Mouse (Mus musculus): ENCODE results near the gene Snrnp70. TPM values are rescaled to one million over a fixed set of nuclear protein-coding genes. Genes with fewer than 3 reads are reported as not detected.
"Not testable (repeated sequence)": the region's sequence is repeated elsewhere in the genome, so short reads cannot be mapped to it uniquely, and the experiment has no call there.

Gene Snrnp70
- polyA plus RNA-seq, 1 experiment from 2014 or later = 285 TPM

DNA sequence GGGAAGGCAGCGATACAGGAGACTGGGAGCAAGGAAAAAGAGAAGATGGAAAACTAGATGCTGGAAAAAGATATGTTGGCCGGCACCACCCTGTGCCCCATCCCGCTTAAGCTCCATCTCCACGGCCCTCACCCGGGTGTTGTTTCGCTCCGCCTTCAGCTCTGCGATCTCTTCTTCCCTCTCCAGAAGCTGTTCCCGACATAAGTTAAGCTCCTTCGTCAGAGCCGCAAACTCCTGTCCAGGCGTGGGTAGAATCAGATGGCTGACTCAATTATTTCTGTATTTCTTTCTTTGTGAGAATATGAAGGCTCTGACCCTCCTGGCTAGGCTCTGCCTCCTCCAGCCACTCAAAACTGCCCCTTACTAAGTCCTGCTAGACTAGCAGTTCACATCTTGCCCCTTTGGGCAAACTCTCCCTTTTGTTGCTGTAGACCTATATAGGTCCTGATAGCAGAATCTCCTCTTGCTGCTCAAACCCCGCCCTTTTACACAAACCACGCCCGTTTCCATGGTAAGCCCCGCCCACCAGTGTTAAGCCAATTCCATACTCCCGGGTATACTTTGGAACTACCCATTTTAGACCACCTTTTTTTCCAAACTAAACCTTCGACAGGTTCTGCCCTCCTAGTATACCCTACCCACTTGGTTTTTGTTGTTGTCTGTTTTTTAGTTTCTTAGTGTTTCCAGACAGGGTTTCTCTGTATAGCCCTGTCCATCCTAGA lies 35.0 kb downstream of the Snrnp70 start:
- Histone ChIP-seq H3K27ac (replicated peaks) (no peak overlapping the region), H3K4me3 (peak overlapping the region; percentile 64), H3K9me3 (no peaks in the 10 kb centered on the region), H3K4me1 (peaks cover 19% of the 10 kb centered on the region), H3K36me3 (replicated peaks) (no peaks in the 10 kb centered on the region), H3K27me3 (replicated peaks; ENCODE audit: low read depth, poor library complexity, severe bottlenecking) (peaks cover 74% of the 10 kb centered on the region)
- WGBS = 54% methylated on average over 18 of the region's 18 CpGs
- no peak for DNase-seq (ENCODE audit: low spot score)

GRCm38 (mm10) chr7:45359081-45359480 lies 36.5 kb downstream of the Snrnp70 start:
- not testable (repeated sequence) for H3K9me3 ChIP-seq; H3K27ac ChIP-seq (replicated peaks); H3K36me3 ChIP-seq (replicated peaks); H3K4me3 ChIP-seq; DNase-seq (ENCODE audit: low spot score)
- H3K27me3 ChIP-seq (replicated peaks; ENCODE audit: low read depth, poor library complexity, severe bottlenecking) = peaks cover 61% of the 10 kb centered on the region
- H3K4me1 ChIP-seq = peaks cover 17% of the 10 kb centered on the region
- WGBS = 62% methylated on average over 11 of the region's 11 CpGs

DNA sequence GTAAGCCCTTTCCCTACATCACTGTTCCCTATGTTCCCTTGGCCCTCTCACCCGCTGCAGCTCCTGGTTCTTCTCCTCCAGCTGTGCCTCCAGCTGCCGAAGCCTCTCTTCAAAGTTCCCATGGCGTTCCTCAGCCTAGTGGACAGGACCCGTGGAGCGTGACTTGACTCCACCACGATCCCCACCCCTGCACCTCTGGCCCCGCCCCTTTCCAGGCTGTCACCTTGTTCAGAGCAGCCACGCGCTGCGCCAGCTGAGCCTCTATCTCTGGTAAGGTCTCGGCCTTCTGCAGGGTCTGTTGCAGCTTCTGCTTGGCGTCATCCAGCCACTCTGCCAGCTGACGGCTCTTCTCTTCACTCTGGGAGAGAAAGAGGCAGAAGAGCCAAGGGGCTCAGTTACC lies 39.5 kb downstream of the Snrnp70 start:
- Histone ChIP-seq H3K4me1 (no peaks in the 10 kb centered on the region), H3K27me3 (replicated peaks; ENCODE audit: low read depth, poor library complexity, severe bottlenecking) (peaks cover 46% of the 10 kb centered on the region), H3K4me3 (0 out of 2 replicates have a peak overlapping the region, but pooled peaks have one; percentile 4), H3K36me3 (replicated peaks) (no peaks in the 10 kb centered on the region), H3K9me3 (no peaks in the 10 kb centered on the region), H3K27ac (replicated peaks) (no peak overlapping the region)
- WGBS = 63% methylated on average over 13 of the region's 13 CpGs
- DNase-seq (ENCODE audit: low spot score) = no peak

DNA sequence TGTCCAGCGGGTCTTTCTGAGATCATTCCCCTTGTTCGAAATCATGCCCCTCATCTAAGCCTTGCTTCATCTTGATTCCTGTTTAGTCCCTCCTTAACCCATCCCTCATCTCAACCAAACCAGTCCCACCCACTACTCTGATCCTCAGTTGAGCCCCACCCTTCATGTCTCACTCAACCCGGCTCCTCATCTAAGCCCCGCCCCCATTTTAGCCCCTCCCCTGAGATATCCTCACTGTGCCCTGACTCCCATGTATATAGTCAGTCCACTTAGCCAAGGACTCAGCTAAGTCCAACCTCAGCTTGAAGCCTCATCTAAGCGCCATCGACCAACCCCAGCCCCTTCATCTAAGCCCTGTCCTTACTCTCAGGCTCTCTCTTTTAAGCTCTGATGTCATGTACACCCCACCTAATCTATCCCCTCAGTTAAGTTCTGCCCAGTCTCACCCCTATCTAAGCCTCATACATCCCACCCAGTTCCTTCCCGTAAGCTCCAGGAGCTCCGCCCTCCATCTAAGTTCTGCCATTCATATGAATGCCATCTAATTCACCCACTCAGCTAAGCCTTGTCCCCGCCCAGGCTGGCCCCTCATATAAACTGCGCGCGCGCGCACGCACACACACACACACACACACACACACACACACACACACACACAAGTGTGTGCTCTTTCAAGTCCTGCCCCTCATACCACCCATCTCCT lies 40.1 kb downstream of the Snrnp70 start:
- no peak for DNase-seq (ENCODE audit: low spot score)
- Histone ChIP-seq H3K9me3 (no peaks in the 10 kb centered on the region), H3K36me3 (replicated peaks) (no peaks in the 10 kb centered on the region), H3K27me3 (replicated peaks; ENCODE audit: low read depth, poor library complexity, severe bottlenecking) (peaks cover 40% of the 10 kb centered on the region), H3K4me1 (no peaks in the 10 kb centered on the region), H3K27ac (replicated peaks) (no peak overlapping the region), H3K4me3 (no peak overlapping the region)
- WGBS = 73% methylated on average over 15 of the region's 15 CpGs

GRCm38 (mm10) chr7:45353041-45353440 lies 42.5 kb downstream of the Snrnp70 start:
- Histone ChIP-seq H3K27ac (replicated peaks) (no peak overlapping the region), H3K4me3 (no peak overlapping the region), H3K9me3 (no peaks in the 10 kb centered on the region), H3K27me3 (replicated peaks; ENCODE audit: low read depth, poor library complexity, severe bottlenecking) (peaks cover 41% of the 10 kb centered on the region), H3K36me3 (replicated peaks) (no peaks in the 10 kb centered on the region), H3K4me1 (no peaks in the 10 kb centered on the region)
- WGBS = 18% methylated on average over 5 of the region's 5 CpGs
- DNase-seq (ENCODE audit: low spot score) = no peak

DNA sequence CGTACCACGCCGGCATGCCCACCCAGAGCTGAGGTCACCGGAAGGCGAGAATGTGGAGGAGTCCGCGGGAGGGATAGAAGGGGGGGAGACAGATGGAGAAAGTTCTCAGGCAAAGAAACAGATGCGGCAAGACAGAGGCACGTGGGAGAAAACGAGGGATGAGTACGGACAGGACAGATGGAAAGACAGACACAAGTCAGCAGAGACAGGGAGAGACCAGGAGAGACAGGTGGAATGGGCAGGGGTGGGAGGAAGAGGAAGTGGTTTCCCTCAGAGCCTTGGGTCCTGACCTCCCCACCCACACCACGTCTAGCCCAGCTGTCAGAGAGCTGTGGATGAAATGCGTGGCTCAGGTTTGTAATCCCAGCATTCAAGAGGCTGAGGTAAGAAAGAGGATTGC lies 48.6 kb downstream of the Snrnp70 start:
- WGBS = 78% methylated on average over 13 of the region's 13 CpGs
- DNase-seq (ENCODE audit: low spot score) = no peak
- Histone ChIP-seq H3K4me3 (no peak overlapping the region), H3K4me1 (peaks cover 7% of the 10 kb centered on the region; the same call in 1 of the 2 replicates), H3K27ac (replicated peaks) (no peak overlapping the region), H3K27me3 (replicated peaks; ENCODE audit: low read depth, poor library complexity, severe bottlenecking) (peaks cover 24% of the 10 kb centered on the region), H3K9me3 (no peaks in the 10 kb centered on the region), H3K36me3 (replicated peaks) (no peaks in the 10 kb centered on the region)

- 31% methylated on average over 13 of the region's 13 CpGs for WGBS
- H3K27ac ChIP-seq (replicated peaks) = no peak overlapping the region
- peaks cover 40% of the 10 kb centered on the region for H3K4me1 ChIP-seq
- H3K9me3 ChIP-seq = no peaks in the 10 kb centered on the region
- DNase-seq (ENCODE audit: low spot score) = peak; percentile 38
- no peak overlapping the region for H3K4me3 ChIP-seq
- peaks cover 22% of the 10 kb centered on the region for H3K27me3 ChIP-seq (replicated peaks; ENCODE audit: low read depth, poor library complexity, severe bottlenecking)
- H3K36me3 ChIP-seq (replicated peaks) = no peaks in the 10 kb centered on the region
Observed at GRCm38 (mm10) chr7:45343543-45343942, 52.0 kb downstream of the Snrnp70 start.

DNA sequence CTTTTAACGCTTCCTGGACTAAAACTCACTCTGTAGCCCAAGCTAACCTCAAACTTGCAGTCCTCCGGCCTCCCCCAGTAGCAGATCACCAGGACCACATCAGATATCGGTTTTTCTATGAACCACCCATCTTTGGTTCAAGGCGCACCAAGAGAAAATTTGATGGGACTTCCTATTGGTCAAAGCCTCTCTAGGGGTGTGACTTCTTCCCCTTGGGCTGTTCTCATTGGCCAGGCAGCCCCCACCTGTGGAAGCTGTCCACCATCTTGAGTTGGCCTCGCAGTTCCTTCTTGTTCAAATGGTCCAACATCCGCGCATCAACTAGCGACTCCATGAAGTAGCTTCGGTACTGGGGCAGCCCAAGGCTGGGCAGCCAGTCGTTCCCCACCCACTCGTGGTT lies 53.5 kb downstream of the Snrnp70 start:
- Histone ChIP-seq H3K36me3 (replicated peaks) (no peaks in the 10 kb centered on the region), H3K4me1 (peaks cover 54% of the 10 kb centered on the region), H3K4me3 (no peak overlapping the region), H3K9me3 (no peaks in the 10 kb centered on the region), H3K27me3 (replicated peaks; ENCODE audit: low read depth, poor library complexity, severe bottlenecking) (peaks cover 32% of the 10 kb centered on the region), H3K27ac (replicated peaks) (no peak overlapping the region)
- 93% methylated on average over 11 of the region's 11 CpGs for WGBS
- DNase-seq (ENCODE audit: low spot score) = no peak

GRCm38 (mm10) chr7:45341303-45341702 lies 54.2 kb downstream of the Snrnp70 start:
- no peaks in the 10 kb centered on the region for H3K9me3 ChIP-seq
- H3K36me3 ChIP-seq (replicated peaks) = no peaks in the 10 kb centered on the region
- H3K4me1 ChIP-seq = peaks cover 54% of the 10 kb centered on the region
- peak; percentile 81 for DNase-seq (ENCODE audit: low spot score)
- H3K27me3 ChIP-seq (replicated peaks; ENCODE audit: low read depth, poor library complexity, severe bottlenecking) = peaks cover 40% of the 10 kb centered on the region
- 0 out of 2 replicates have a peak overlapping the region, but pooled peaks have one; percentile 11 for H3K27ac ChIP-seq (replicated peaks)
- WGBS = 4% methylated on average over 8 of the region's 8 CpGs
- peak overlapping the region; percentile 75 for H3K4me3 ChIP-seq

- DNase-seq (ENCODE audit: low spot score) = peak; percentile 81
- 0% methylated on average over 11 of the region's 11 CpGs for WGBS
- H3K27ac ChIP-seq (replicated peaks) = peak overlapping the region; percentile 89
Observed at GRCm38 (mm10) chr7:45340669-45341068, 54.9 kb downstream of the Snrnp70 start.

GRCm38 (mm10) chr7:45340066-45340442 lies 55.5 kb downstream of the Snrnp70 start:
- no peaks in the 10 kb centered on the region for H3K36me3 ChIP-seq (replicated peaks)
- peaks cover 60% of the 10 kb centered on the region for H3K4me1 ChIP-seq
- no peak for DNase-seq (ENCODE audit: low spot score)
- H3K27ac ChIP-seq (replicated peaks) = peak overlapping the region; percentile 89
- H3K4me3 ChIP-seq = peak overlapping the region; percentile 75
- peaks cover 51% of the 10 kb centered on the region for H3K27me3 ChIP-seq (replicated peaks; ENCODE audit: low read depth, poor library complexity, severe bottlenecking)
- H3K9me3 ChIP-seq = no peaks in the 10 kb centered on the region
- under 1% methylated on average over 11 of the region's 11 CpGs for WGBS

More at GRCm38 (mm10) chr7:45340669-45341068, 54.9 kb downstream of the Snrnp70 start:
- peak overlapping the region; percentile 75 for H3K4me3 ChIP-seq
- H3K36me3 ChIP-seq (replicated peaks) = no peaks in the 10 kb centered on the region
- peaks cover 54% of the 10 kb centered on the region for H3K4me1 ChIP-seq
- H3K9me3 ChIP-seq = no peaks in the 10 kb centered on the region
- H3K27me3 ChIP-seq (replicated peaks; ENCODE audit: low read depth, poor library complexity, severe bottlenecking) = peaks cover 46% of the 10 kb centered on the region

GRCm38 (mm10) chr7:45339410-45340065 lies 56.0 kb downstream of the Snrnp70 start:
- WGBS = under 1% methylated on average over 39 of the region's 39 CpGs
- H3K27ac ChIP-seq (replicated peaks) = peak overlapping the region; percentile 89
- H3K4me3 ChIP-seq = peak overlapping the region; percentile 75
- no peaks in the 10 kb centered on the region for H3K9me3 ChIP-seq
- H3K4me1 ChIP-seq = peaks cover 65% of the 10 kb centered on the region
- H3K36me3 ChIP-seq (replicated peaks) = no peaks in the 10 kb centered on the region
- H3K27me3 ChIP-seq (replicated peaks; ENCODE audit: low read depth, poor library complexity, severe bottlenecking) = peaks cover 52% of the 10 kb centered on the region
- DNase-seq (ENCODE audit: low spot score) = peak; percentile 88

Data from embryonic facial prominence, embryonic 10.5 days (tissue).